10 mouse cellular contexts compared by ENCODE assay signal in genomic region chr7:70515341-70515851, GRCm38 (mm10).
DNase-seq lines count a peak whose midpoint lies in the region; ATAC-seq and TF ChIP-seq lines count a peak whose summit lies in the region.
"Had no signal": no experiment of that assay in that cellular context is flagged by ENCODE, and none has a peak within 500 bp of the region (broad histone marks: within the 10 kb centered on the region; RNA-seq: fewer than 3 reads in every experiment).

No protein-coding gene starts in this region.

- no peak for TF ChIP-seq CTCF in stomach, postnatal 0 days (IDR thresholded peaks at IDR 0.05; ENCODE audit: low read depth)

- no peaks in the 10 kb centered on the region for H3K9me3 ChIP-seq in intestine, embryonic 14.5 days (ENCODE audit: control insufficient read depth, low read length)
- no peaks in the 10 kb centered on the region for H3K9me3 ChIP-seq in limb, embryonic 12.5 days
- no peaks in the 10 kb centered on the region for H3K9me3 ChIP-seq in stomach, postnatal 0 days (ENCODE audit: control insufficient read depth, low read length)

- no peak overlapping the region for H3K9ac ChIP-seq in intestine, embryonic 14.5 days (ENCODE audit: low read length)
- H3K9ac ChIP-seq in limb, embryonic 12.5 days (replicated peaks): no peak overlapping the region
- H3K9ac ChIP-seq in stomach, postnatal 0 days (ENCODE audit: low read length): no peak overlapping the region

- 0 out of 2 replicates have a peak overlapping the region, but pooled peaks have one; percentile 33 for H3K27ac ChIP-seq in intestine, embryonic 14.5 days (ENCODE audit: low read depth)
- 0 out of 2 replicates have a peak overlapping the region, but pooled peaks have one; percentile 12 for H3K27ac ChIP-seq in limb, embryonic 12.5 days
- H3K27ac ChIP-seq in stomach, postnatal 0 days (replicated peaks): peak overlapping the region; percentile 65

- no peaks in the 10 kb centered on the region for H3K36me3 ChIP-seq in intestine, embryonic 14.5 days (ENCODE audit: control insufficient read depth, insufficient read depth, low read length)
- H3K36me3 ChIP-seq in limb, embryonic 12.5 days: no peaks in the 10 kb centered on the region
- H3K36me3 ChIP-seq in stomach, postnatal 0 days (ENCODE audit: control insufficient read depth, insufficient read depth, low read length): no peaks in the 10 kb centered on the region

- ATAC-seq in intestine, embryonic 14.5 days (replicated peaks; ENCODE audit: low FRiP score, low TSS enrichment, low read depth): peak; percentile 78; the same call in 1 of the 2 replicates
- ATAC-seq in limb, embryonic 12.5 days (ENCODE audit: insufficient number of reproducible peaks, insufficient read depth, low FRiP score, low TSS enrichment, low read depth): peak; percentile 75
- ATAC-seq in stomach, postnatal 0 days (ENCODE audit: low FRiP score, low TSS enrichment): peak; percentile 88
- no peak for ATAC-seq in cerebellum, adult (ENCODE audit: insufficient number of reproducible peaks, low FRiP score, low TSS enrichment)

- peak; percentile 40 for DNase-seq in kidney, adult 11 months
- DNase-seq in kidney, adult 18-20 months: no peak
- peak; percentile 61 for DNase-seq in intestine, embryonic 14.5 days (ENCODE audit: low spot score)
- peak; percentile 83 for DNase-seq in stomach, postnatal 0 days (ENCODE audit: low spot score)
- DNase-seq in cerebellum, adult 11 months: no peak
- DNase-seq in cerebellum, postnatal 4 days (ENCODE audit: low spot score in 2 of 2): no peak
- DNase-seq: adrenal gland, postnatal 25 days; heart, postnatal 10 days had no signal

- no peak for TF ChIP-seq EP300 in stomach, postnatal 0 days (optimal IDR thresholded peaks at IDR 0.05)

- H3K4me1 ChIP-seq in intestine, embryonic 14.5 days (replicated peaks; ENCODE audit: control insufficient read depth, insufficient read depth, low read length): peaks cover 9% of the 10 kb centered on the region
- peaks cover 29% of the 10 kb centered on the region for H3K4me1 ChIP-seq in limb, embryonic 12.5 days (replicated peaks)
- 0 out of 2 replicates have a peak, but pooled peaks cover 2% of the 10 kb centered on the region for H3K4me1 ChIP-seq in stomach, postnatal 0 days (replicated peaks; ENCODE audit: control insufficient read depth, insufficient read depth)

- WGBS in intestine, embryonic 14.5 days: 10% methylated on average over 8 of the region's 8 CpGs
- 11% methylated on average over 8 of the region's 8 CpGs for WGBS in limb, embryonic 12.5 days
- WGBS in stomach, postnatal 0 days: 12% methylated on average over 8 of the region's 8 CpGs

- H3K27me3 ChIP-seq in intestine, embryonic 14.5 days (replicated peaks; ENCODE audit: control insufficient read depth, insufficient read depth, low read length): no peaks in the 10 kb centered on the region
- peaks cover 4% of the 10 kb centered on the region; the same call in 1 of the 2 replicates for H3K27me3 ChIP-seq in limb, embryonic 12.5 days
- H3K27me3 ChIP-seq in stomach, postnatal 0 days (ENCODE audit: control insufficient read depth, insufficient read depth, low read length): no peaks in the 10 kb centered on the region

- no peak overlapping the region for H3K4me3 ChIP-seq in intestine, embryonic 14.5 days (ENCODE audit: low read depth, low read length)
- no peak overlapping the region for H3K4me3 ChIP-seq in limb, embryonic 12.5 days (replicated peaks)
- H3K4me3 ChIP-seq in stomach, postnatal 0 days (ENCODE audit: low read depth, low read length): no peak overlapping the region

- H3K4me2 ChIP-seq in intestine, embryonic 14.5 days (ENCODE audit: low read length): peak overlapping the region; percentile 30; the same call in 1 of the 2 replicates
- peak overlapping the region; percentile 31 for H3K4me2 ChIP-seq in limb, embryonic 12.5 days
- H3K4me2 ChIP-seq in stomach, postnatal 0 days (replicated peaks; ENCODE audit: low read depth): peak overlapping the region; percentile 36

Comparison
In these comparisons a context has a peak if more than half of its experiments do, and no peak if none do; other contexts are left out.
1. DNase-seq: peak in kidney, adult 11 months (single experiment), intestine, embryonic 14.5 days (single experiment) and stomach, postnatal 0 days (single experiment); none in kidney, adult 18-20 months (single experiment), cerebellum, adult 11 months (single experiment) and cerebellum, postnatal 4 days (0 of 2).
2. H3K27ac ChIP-seq: peak in every context shown above with its lines; median percentile 65 in stomach, postnatal 0 days; 33 in intestine, embryonic 14.5 days; 12 in limb, embryonic 12.5 days.
3. Peak in every context shown above with its lines, with median percentiles within 50 percentile points of each other: H3K4me2 ChIP-seq.